Mouse (Mus musculus) large intestine, adult 2 months (tissue): ENCODE measurements around the gene Mid1. TPM values are rescaled to one million over a fixed set of nuclear protein-coding genes. Genes with fewer than 3 reads are reported as not detected.

Experiments
- DNase-seq: peaks from one replicate; pipeline ENCODE4 v3.0.0-alpha.2; 2012; ENCODE audit warnings: low read depth, low spot score
- WGBS: fragments of 180-500 bp; shearing (Covaris S2); methylation state at CpG from one replicate; pipeline ENCODE4 v1.1.7; 2018; 5-methylcytosine and 5-hydroxymethylcytosine counted together
- polyA plus RNA-seq: library from polyadenylated mRNA; depleted of rRNA; stranded (reverse); fragments of >200 nt; gene quantifications from 2 replicates; pipeline ENCODE4 v1.2.3, GENCODE M21; 2012; rRNA removed

Mid1 gene
- polyA plus RNA-seq: 5.1 and 8.2 TPM in 2 replicates

DNA sequence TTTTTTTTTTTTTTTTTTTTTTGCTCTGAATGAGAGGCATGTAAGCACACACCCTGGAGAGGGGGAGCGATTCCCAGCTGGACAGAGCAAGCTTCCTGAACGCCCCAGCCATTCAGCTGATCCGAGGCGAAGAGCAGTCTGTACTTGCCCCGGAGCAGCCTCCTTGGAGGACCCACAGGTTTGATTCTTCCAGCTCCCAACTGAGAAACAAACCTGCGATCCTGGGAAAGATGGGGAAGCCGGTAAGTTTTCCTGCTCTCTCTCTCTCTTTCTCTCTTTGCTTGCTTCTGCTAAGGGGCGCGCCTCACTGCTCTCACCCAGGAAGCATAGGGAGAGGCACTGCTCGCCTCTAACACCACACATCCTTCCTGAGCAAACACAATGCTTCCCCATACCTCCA, at the start of gene Mid1:
Mid1 (plus strand) TSS at position 69 of the 400 bp plus-strand sequence.
- DNase-seq: no peak
- 19% methylated on average over 10 of the region's 10 CpGs for WGBS

GRCm38 (mm10) chrX:169673056-169673455, 11.9 kb upstream of the Mid1 start:
- no peak for DNase-seq

DNA sequence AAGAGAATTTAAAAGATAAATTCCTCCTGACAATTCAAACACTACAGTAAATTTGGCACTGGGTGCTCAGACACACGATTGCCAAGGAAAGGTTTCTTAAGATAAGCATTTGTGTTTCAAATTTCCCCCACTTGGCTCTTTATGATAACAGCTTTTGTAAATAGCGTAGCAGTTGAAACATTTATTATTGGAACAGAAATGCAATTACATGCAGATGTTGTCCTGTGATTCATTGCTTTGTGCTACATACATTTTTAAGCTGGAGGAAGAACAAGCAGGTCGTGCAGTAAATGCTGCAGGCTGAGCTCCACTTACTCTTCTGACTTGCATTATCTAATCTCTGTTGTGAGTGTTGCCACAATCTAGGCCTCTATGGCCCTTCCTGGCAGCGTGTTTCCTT, 8.7 kb upstream of the Mid1 start:
- DNase-seq: no peak
- 38% methylated on average over 4 of the region's 4 CpGs for WGBS

- WGBS: 28% methylated on average over 8 of the region's 8 CpGs
- no peak for DNase-seq
Observed at GRCm38 (mm10) chrX:169685731-169686130, 732 bp downstream of the Mid1 start.

GRCm38 (mm10) chrX:169691217-169691616, 6.2 kb downstream of the Mid1 start:
- DNase-seq: no peak
- 55% methylated on average over 2 of the region's 2 CpGs for whole genome bisulfite sequencing

GRCm38 (mm10) chrX:169691675-169692074, 6.7 kb downstream of the Mid1 start:
- 23% methylated on average over 2 of the region's 2 CpGs for WGBS
- DNase-seq: no peak

GRCm38 (mm10) chrX:169692225-169692909, 7.4 kb downstream of the Mid1 start:
- 61% methylated on average over 6 of the region's 6 CpGs for WGBS
- DNase-seq: no peak

DNA sequence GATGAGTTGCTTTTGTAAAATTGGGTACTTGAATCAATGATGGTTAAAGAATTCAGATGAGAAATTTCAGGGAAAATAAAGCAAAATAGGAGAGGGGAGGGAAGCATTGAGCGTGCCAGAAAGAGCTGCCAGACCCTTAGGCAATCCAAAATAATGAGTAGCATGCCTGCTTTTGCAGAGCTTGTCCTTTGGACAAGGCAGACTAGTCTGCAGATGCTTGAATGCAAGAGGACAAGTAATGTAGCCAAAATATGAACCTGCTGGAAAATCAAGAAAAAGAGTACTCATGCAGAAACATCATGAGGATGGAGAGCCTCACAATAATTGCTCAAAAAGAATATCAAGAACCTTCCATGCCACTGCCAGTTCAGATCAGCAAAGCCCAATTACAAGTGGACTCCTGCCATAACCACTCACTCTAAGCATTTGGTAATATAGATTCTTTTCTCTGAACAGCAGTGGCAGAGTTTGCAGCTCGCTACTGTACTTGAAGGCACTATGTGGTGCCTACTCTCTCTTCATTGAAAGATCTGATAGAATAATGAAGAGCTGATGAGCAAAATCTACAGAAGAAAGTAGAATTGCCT, 19.1 kb downstream of the Mid1 start:
- WGBS: 90% methylated on average over 2 of the region's 2 CpGs
- no peak for DNase-seq

GRCm38 (mm10) chrX:169723511-169723910, 38.5 kb downstream of the Mid1 start:
- no peak for DNase-seq
- WGBS: 81% methylated on average over 1 of the region's 1 CpGs

DNA sequence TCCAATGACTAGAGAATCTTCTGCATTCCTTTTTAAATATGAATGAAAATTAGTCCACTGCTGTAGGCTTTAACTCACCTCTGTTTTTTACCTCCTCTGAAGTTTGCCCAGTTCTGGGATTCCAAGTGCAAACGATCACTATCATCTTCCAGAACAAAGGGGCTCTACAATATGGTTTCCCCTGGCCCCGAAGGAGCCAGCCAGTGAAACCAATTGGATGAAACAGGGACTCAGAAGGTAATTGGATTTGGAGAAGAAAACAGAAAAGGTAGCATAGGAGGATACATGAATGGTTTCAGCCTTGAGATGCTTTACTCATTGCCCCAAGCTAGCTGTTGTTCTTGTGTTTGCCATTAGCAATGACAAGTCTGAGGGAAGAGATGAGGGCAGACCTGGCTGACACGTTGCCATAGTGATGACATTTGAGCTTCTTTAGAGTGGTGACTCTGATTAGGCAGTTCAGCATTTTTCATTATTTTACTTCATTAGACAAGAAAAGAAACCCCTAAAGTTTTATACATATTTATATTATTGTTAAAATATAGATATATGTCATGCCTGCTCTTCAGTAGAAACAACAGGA, 50.5 kb downstream of the Mid1 start:
- no peak for DNase-seq
- 73% methylated on average over 3 of the region's 3 CpGs for WGBS

DNA sequence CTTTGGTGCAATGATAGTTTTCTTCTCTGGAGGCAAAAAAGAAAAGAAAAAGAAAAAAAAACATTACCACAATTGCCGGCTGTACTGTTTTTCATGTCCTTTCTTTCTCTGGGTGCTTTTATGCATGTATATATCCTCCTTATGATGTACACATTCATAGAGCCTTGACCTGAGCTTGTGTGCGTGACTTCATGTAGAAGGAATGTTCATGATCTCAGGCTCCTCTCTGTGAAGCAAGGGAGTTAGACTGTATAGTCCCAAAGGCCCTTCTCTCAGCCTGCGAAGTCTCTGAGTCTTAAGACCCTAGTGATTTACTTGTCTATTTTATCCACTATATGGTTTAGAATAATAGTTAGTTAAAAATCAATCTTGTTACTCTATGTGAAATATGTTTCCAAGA, 73.0 kb downstream of the Mid1 start:
- WGBS: 80% methylated on average over 3 of the region's 3 CpGs
- DNase-seq: no peak

DNA sequence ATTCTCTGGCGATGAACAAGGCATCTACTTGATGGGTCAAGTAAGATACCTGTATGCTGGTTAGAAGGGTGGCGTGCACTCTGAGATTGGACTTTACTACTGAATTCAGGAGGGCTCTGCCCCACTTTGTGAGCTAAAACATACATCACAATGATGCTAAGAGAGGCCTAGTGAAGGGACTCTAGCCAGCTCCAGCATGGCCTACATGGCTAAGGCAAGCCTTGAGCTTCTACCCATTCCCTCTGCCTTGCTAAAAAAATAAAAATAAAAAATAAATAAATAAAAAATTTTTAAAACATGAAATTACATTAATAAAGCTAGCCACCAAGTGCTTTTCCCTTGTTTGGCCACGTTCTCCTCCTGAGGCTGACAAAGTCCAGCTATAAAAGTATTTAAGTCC, 94.5 kb downstream of the Mid1 start, which contains the start of gene 4933400A11Rik:
4933400A11Rik (minus strand) TSS at position 101 of the 400 bp plus-strand sequence.
- WGBS: 87% methylated on average over 3 of the region's 3 CpGs
- no peak for DNase-seq

DNA sequence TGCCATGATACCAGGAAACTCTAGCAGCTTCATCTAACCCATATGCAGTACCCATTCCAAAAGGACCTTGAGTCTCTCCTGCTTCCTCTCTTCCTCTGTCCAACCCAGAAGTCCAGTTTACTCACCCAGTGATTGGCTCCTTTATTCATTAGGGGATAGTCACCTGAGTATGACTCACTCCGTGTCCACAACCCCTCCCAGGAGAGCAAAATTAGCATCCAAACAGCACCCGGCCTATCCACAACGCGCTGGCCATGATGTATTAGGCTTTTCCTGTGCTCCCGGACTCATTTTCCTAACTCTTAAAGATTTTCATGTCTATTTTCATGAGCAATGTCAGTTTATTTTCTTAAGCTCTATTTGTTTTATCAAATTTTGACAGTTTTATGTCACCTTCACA, 104.7 kb downstream of the Mid1 start:
- 81% methylated on average over 5 of the region's 5 CpGs for WGBS
- no peak for DNase-seq

DNA sequence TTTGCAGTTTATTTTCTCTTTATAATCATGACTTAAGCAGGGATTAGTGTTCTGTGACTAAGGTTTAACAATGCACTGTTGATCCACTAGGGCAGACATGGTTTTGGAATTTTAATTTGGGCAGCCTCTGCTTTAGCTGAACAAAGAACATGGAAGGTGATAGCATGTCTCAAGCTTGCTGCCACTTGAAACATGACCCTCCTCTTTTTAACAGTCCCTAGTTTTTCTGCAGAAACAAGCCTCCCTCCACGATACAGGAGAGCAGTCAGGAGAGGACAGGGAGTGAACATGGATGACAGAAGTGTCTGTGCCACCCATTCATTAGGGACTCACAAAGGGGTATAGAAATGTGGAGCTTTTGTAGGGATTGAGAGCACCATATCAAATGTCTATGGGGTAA, 107.9 kb downstream of the Mid1 start:
- no peak for DNase-seq
- 78% methylated on average over 1 of the region's 1 CpGs for WGBS

DNA sequence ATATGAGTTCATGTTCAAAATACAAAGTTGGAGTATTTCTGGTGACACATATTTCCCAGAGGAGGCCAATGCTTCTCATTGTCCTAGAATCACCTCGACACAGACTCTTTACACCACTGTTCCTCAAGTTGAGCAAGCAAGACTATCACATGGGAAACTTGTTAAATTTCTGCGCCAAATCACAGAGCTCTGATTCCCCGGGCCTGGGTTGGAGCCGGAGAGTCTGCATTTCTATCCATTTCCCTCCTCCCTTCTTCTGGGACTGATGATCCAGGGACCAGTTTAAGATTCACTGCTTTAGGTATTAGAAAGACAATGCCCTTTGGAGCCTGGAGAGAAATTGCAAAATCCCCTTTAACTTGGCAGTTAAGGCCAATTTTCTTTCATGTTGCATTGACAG, 109.4 kb downstream of the Mid1 start:
- DNase-seq: no peak
- 76% methylated on average over 4 of the region's 4 CpGs for WGBS

GRCm38 (mm10) chrX:169794831-169795311, 109.9 kb downstream of the Mid1 start:
- DNase-seq: no peak
- 65% methylated on average over 7 of the region's 7 CpGs for WGBS

- 50% methylated on average over 3 of the region's 3 CpGs for WGBS
- DNase-seq: no peak
Observed at GRCm38 (mm10) chrX:169797148-169797547, 112.1 kb downstream of the Mid1 start.

DNA sequence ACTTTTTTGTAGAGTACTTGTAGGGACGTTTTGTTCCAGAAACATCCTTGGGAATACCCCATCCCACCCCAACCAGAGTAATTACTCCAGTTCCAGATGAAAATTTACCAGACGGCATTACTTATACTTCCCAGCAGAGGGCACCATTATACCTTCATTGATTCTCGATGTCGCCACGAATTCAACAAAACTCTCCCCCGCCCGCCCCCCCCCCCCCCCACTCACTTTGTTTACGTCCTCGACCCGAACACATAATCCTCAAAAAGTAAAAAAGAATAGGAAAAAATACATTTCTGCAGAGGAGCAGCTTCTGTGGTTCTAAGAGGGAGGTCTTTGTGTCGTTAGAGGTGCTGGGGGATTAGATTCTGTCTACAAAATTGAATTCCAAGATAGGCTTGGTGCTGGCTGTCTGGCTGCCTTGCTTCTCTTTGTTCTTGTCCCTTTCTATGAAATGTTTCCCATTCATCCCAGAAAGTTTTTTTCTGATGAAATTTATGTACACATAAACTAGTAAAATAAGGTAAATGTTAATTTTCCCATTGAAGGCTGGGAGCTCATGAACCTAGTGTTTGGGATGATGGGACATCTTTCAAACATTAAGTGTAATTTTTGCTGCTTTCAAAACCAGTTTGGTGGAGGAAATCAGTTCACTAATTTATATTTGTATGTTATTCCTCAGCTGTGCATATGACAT, 114.1 kb downstream of the Mid1 start:
- DNase-seq: no peak
- WGBS: 9% methylated on average over 11 of the region's 11 CpGs

- WGBS: 72% methylated on average over 4 of the region's 4 CpGs
- DNase-seq: no peak
Observed at GRCm38 (mm10) chrX:169800238-169800637, 115.2 kb downstream of the Mid1 start.

- 66% methylated on average over 5 of the region's 5 CpGs for WGBS
- DNase-seq: no peak
Observed at GRCm38 (mm10) chrX:169805791-169806190, 120.8 kb downstream of the Mid1 start.
